Mouse (Mus musculus): ENCODE data around the gene Spn.

GRCm38 (mm10) chr7:127082995-127083394 lies 54.6 kb downstream of the Spn start:
- TF ChIP-seq POU5F1 (IDR thresholded peaks at IDR 0.05; ENCODE audit: borderline replicate concordance, low read length) (no peak), CTCF (conservative IDR thresholded peaks at IDR 0.05; ENCODE audit: low read length) (no peak), NANOG (IDR thresholded peaks at IDR 0.05; ENCODE audit: borderline replicate concordance, low read length) (no peak)

Data from E14TG2a.4 (cell line).